Mouse (Mus musculus) naive thymus-derived CD4-positive, alpha-beta T cell, adult 2 months (primary cell): ENCODE data around the gene Tomm20.
"Not testable (repeated sequence)": the region's sequence is repeated elsewhere in the genome, so short reads cannot be mapped to it uniquely, and the experiment has no call there.

ENCODE experiments used
- DNase-seq: peaks from one replicate; pipeline ENCODE4 v3.0.0-alpha.2; 2011; ENCODE audit warnings: low read depth

Gene Tomm20

GRCm38 (mm10) chr8:126945730-126946163 lies at the start of gene Tomm20:
TSS of gene Tomm20 (minus strand) at chr8:126945844.
- DNase-seq: peak; percentile 95

- DNase-seq: no peak
Measured at GRCm38 (mm10) chr8:126994506-126994905, 48.9 kb upstream of the Tomm20 start.

- DNase-seq: no peak
Measured at GRCm38 (mm10) chr8:126989363-126990153, 43.9 kb upstream of the Tomm20 start.

- DNase-seq: no peak
Measured at GRCm38 (mm10) chr8:126988346-126989006, 42.8 kb upstream of the Tomm20 start.

- DNase-seq: peak; percentile 84
Measured at GRCm38 (mm10) chr8:126986495-126986894, 40.9 kb upstream of the Tomm20 start.

GRCm38 (mm10) chr8:126980046-126980445 lies 34.4 kb upstream of the Tomm20 start:
- no peak for DNase-seq

GRCm38 (mm10) chr8:126979091-126979920 lies 33.7 kb upstream of the Tomm20 start:
- peak; percentile 14 for DNase-seq

- DNase-seq: not testable (repeated sequence)
Measured at GRCm38 (mm10) chr8:126978535-126978934, 32.9 kb upstream of the Tomm20 start.

- DNase-seq: no peak
Measured at GRCm38 (mm10) chr8:126978028-126978427, 32.4 kb upstream of the Tomm20 start.

GRCm38 (mm10) chr8:126976608-126977348 lies 31.1 kb upstream of the Tomm20 start:
- no peak for DNase-seq

- DNase-seq: peak; percentile 75
Measured at GRCm38 (mm10) chr8:126975706-126976105, 30.1 kb upstream of the Tomm20 start.

GRCm38 (mm10) chr8:126974511-126974910 lies 28.9 kb upstream of the Tomm20 start:
- DNase-seq: no peak

GRCm38 (mm10) chr8:126973686-126974265 lies 28.1 kb upstream of the Tomm20 start:
- no peak for DNase-seq

- DNase-seq: no peak
Measured at GRCm38 (mm10) chr8:126972649-126973048, 27.0 kb upstream of the Tomm20 start.

- DNase-seq: no peak
Measured at GRCm38 (mm10) chr8:126972102-126972501, 26.5 kb upstream of the Tomm20 start.

GRCm38 (mm10) chr8:126971314-126971664 lies 25.6 kb upstream of the Tomm20 start:
- no peak for DNase-seq

- DNase-seq: peak; percentile 96
Measured at GRCm38 (mm10) chr8:126970579-126971313, 25.1 kb upstream of the Tomm20 start, which contains the start of gene Rbm34. TSS of gene Rbm34 (minus strand) at chr8:126971071.

GRCm38 (mm10) chr8:126969546-126969945 lies 23.9 kb upstream of the Tomm20 start:
- no peak for DNase-seq

- DNase-seq: no peak
Measured at GRCm38 (mm10) chr8:126968107-126968506, 22.5 kb upstream of the Tomm20 start.

- DNase-seq: no peak
Measured at GRCm38 (mm10) chr8:126965246-126965645, 19.6 kb upstream of the Tomm20 start.

- DNase-seq: no peak
Measured at GRCm38 (mm10) chr8:126962871-126963270, 17.2 kb upstream of the Tomm20 start.
